Mouse (Mus musculus) cerebellum, postnatal 4 days (tissue): ENCODE data around the gene Icos.

Experiments used
- DNase-seq, 2 experiments: peaks; one replicate each; pipeline ENCODE4 v3.0.0; 2022; ENCODE audit warnings: low spot score in 2 of 2, mixed read lengths in 1 of 2

Icos gene

GRCm38 (mm10) chr1:61039310-61039709 is 61.6 kb downstream of the Icos start:
- no peak for DNase-seq

GRCm38 (mm10) chr1:61040401-61040800 is 62.7 kb downstream of the Icos start:
- no peak for DNase-seq

- no peak for DNase-seq
Measured at GRCm38 (mm10) chr1:61042842-61043241, 65.1 kb downstream of the Icos start.

DNA sequence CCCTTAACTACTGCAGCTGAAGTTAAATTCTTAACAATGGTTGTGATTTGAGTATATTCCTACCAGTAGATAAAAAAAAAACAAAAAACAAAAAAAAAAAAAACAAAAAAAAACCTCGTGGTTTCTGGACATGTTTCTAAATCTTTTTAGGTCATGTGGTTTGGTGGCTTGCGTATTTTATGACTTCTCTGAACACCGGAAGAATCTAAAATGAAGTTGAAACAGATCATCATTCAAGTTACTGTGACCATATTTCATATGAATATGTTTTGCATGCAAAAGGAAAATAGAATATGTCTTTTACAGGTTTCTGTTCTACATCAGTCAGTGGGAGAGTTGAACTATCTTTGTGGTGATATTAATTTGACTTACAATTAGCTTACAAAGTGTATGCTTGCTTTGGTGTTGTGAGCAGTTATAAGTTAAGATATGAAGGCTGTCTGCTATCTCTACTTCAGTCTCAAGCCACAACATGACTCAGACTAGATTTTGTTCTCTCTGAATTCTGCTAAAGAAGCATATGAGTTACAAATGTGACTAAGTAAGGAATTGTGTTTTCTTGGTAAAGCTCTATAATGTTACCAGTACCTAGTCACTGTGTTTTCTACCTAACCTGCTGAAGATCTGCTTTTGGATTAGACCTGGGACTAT is 68.5 kb downstream of the Icos start:
- DNase-seq, result no peak

- DNase-seq, result no peak
Measured at GRCm38 (mm10) chr1:61047336-61047735, 69.6 kb downstream of the Icos start.
